Mouse (Mus musculus) heart, embryonic 12.5 days (tissue): ENCODE results near the gene Men1. TPM values are rescaled to one million over a fixed set of nuclear protein-coding genes. Genes with fewer than 3 reads are reported as not detected.
"Not testable (repeated sequence)": the region's sequence is repeated elsewhere in the genome, so short reads cannot be mapped to it uniquely, and the experiment has no call there.

Experiments used
- ATAC-seq: fragments of 200-750 bp; cut with Nextera tagmentation; 2 replicates; pipeline ENCODE4 v1.8.0; 2017; ENCODE audit warnings: moderate TSS enrichment, moderate library complexity; ENCODE audit not compliant: insufficient number of reproducible peaks, low FRiP score
- H3K27ac ChIP-seq: fragments of 300-500 bp; sonication (generic); 2 replicates; pipeline ENCODE4 v1.5.1; 2016; ENCODE audit warnings: mild to moderate bottlenecking, moderate library complexity; ENCODE audit not compliant: poor library complexity, severe bottlenecking
- H3K27me3 ChIP-seq: fragments of 300-500 bp; sonication (generic); replicated peaks from 2 replicates; pipeline ENCODE4 v1.6.1; 2016; ENCODE audit warnings: mild to moderate bottlenecking, moderate library complexity
- H3K36me3 ChIP-seq: fragments of 300-500 bp; sonication (generic); 2 replicates; pipeline ENCODE4 v1.6.1; 2016; ENCODE audit warnings: mild to moderate bottlenecking, moderate library complexity
- H3K4me1 ChIP-seq: fragments of 300-500 bp; sonication (generic); replicated peaks from 2 replicates; pipeline ENCODE4 v1.6.1; 2016; ENCODE audit warnings: mild to moderate bottlenecking
- H3K4me2 ChIP-seq: fragments of 300-500 bp; sonication (generic); 2 replicates; pipeline ENCODE4 v1.6.1; 2016; ENCODE audit warnings: mild to moderate bottlenecking, moderate library complexity
- H3K4me3 ChIP-seq: fragments of 300-500 bp; sonication (generic); 2 replicates; pipeline ENCODE4 v1.5.1; 2016; ENCODE audit warnings: mild to moderate bottlenecking
- H3K9ac ChIP-seq: fragments of 300-500 bp; sonication (generic); 2 replicates; pipeline ENCODE4 v1.6.1; 2016; ENCODE audit warnings: mild to moderate bottlenecking, moderate library complexity
- H3K9me3 ChIP-seq: fragments of 300-500 bp; sonication (generic); replicated peaks from 2 replicates; pipeline ENCODE4 v1.6.1; 2016; ENCODE audit warnings: mild to moderate bottlenecking, moderate library complexity
- WGBS: fragments of 180-500 bp; shearing (Covaris S2); methylation state at CpG from one replicate; pipeline ENCODE4 v1.1.7; 2016; 5-methylcytosine and 5-hydroxymethylcytosine counted together
- polyA plus RNA-seq: library from polyadenylated mRNA; unstranded; fragments of >200 nt; fragmentation: Nextera tagmentation; extraction: Ambion mirVana; gene quantifications from 2 replicates; pipeline ENCODE4 v1.2.1, GENCODE M21; 2016

Gene Men1
- 48.7 and 52.1 TPM in 2 replicates for polyA plus RNA-seq

DNA sequence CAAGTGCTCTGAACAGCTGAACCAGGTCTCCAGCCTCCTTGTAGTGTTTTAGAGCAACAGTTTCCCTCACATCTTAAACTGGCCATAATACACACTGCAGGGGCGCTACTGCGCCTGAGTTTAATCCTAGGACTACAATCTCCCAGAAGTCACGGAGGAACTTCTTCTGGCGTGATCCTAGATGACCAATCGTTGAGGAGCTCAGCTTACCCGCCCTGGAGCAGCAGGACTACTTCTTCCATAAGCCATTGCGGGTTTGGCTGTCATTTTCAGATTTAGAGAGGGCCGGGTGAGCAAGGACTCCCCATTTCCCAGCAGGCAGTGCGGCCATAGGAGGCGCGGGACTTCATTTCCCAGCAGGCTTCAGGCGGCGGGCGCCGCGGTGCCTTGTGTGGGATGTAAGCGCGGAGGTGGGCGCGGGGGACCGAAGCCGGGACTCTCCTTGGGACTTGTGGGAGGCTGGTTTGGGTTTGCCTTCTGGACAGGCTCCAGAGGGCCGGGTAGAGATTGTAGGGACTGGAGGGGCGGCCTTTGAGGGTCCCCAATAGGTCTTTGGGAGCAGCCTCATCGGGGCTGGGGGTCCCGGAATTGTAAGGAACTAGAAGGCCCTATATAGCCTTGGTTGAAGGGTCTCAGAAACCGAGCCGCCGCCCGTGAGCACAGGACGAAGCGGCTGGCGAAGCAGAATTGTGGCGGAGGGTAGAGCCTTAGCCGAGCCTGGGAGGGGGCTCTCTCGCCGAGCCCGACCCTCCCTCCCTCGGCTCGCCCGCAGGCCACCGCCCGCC lies at the start of gene Men1:
Gene Men1 (plus strand): TSS at position 307 of the 785 bp plus-strand sequence.
- Histone ChIP-seq H3K4me3 (peak within 1 kb of the TSS; percentile 87), H3K36me3 (peaks cover 33% of the 10 kb centered on the region), H3K4me1 (peaks cover 33% of the 10 kb centered on the region), H3K27ac (peak within 1 kb of the TSS; percentile 68), H3K9ac (peak within 1 kb of the TSS; percentile 94), H3K9me3 (no peaks in the 10 kb centered on the region), H3K4me2 (peak within 1 kb of the TSS; percentile 96), H3K27me3 (no peaks in the 10 kb centered on the region)
- WGBS: 1% methylated on average over 43 of the region's 43 CpGs
- ATAC-seq: peak; percentile 87

DNA sequence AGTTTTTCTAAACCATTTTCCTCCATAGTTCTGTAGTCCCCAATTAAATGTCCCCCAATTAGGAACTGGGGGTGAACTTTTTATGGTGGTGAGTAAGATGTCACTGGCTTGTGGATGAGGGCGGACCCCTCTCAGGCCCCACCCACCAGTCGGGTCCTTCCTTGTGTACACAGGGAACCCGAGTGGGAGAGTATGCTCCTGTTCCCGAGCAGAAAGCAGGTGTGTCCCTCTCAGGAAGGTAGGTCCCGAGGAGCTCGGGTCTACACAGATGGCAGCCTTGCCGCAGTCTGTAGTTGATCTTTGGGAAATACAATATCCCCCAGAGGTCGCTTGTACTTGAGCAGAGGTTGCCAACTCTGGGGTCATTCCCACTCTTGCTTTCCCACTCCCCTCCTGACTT lies 49.6 kb upstream of the Men1 start:
- peak overlapping the region; percentile 54 for H3K4me2 ChIP-seq
- peak; percentile 39; the same call in 1 of the 2 replicates for ATAC-seq
- WGBS: 48% methylated on average over 8 of the region's 8 CpGs
- H3K4me3 ChIP-seq: peak overlapping the region; percentile 15
- peak overlapping the region; percentile 92 for H3K27ac ChIP-seq
- peaks cover 52% of the 10 kb centered on the region for H3K36me3 ChIP-seq
- H3K4me1 ChIP-seq: peaks cover 92% of the 10 kb centered on the region
- no peaks in the 10 kb centered on the region for H3K27me3 ChIP-seq
- no peaks in the 10 kb centered on the region for H3K9me3 ChIP-seq
- peak overlapping the region; percentile 50; the same call in 1 of the 2 replicates for H3K9ac ChIP-seq

DNA sequence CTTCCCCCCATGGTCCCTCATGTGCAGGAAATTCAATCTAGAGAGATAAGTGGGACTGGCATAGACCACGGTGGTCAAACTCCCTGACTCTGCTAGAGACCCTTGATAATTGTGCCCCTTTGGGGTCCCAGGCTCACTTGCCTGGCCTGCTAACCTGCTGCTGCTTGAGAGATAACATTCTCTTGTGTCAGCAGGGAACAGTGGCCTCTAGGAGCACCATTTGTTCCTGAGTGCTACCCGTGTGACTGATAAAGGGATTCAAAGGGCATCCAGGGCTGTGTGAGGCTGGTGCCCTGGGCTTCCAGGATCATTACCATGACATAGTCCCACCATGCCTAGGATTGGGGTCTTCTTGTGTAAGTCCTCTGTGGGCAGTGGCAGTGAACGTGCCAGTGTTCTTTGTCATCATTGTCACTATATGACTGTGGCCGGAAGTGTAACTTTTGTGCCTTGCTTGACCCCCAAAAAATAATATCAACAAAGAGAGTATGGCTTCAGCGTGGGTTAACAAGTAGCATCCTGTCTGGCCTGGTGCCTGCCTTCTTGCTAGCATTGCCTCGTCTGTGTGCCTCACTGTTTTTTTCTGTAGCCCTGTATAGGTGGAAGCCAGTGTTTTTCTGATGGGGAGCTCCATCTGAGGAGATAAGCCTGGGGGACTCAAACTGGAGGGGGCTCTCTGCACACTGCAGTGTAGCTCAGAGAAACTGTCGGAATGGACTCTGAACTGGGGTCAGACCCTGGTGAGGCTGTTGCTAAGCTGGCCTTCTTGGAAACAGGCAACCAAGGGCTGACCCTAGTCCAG lies 48.9 kb upstream of the Men1 start:
- 23% methylated on average over 7 of the region's 7 CpGs for WGBS
- Histone ChIP-seq H3K4me1 (peaks cover 88% of the 10 kb centered on the region), H3K4me2 (peak overlapping the region; percentile 54), H3K36me3 (peaks cover 54% of the 10 kb centered on the region), H3K9me3 (no peaks in the 10 kb centered on the region), H3K4me3 (peak overlapping the region; percentile 9; the same call in 1 of the 2 replicates), H3K9ac (peak overlapping the region; percentile 50), H3K27ac (peak overlapping the region; percentile 92), H3K27me3 (no peaks in the 10 kb centered on the region)
- ATAC-seq: peak; percentile 64

- Histone ChIP-seq H3K4me1 (peaks cover 88% of the 10 kb centered on the region), H3K9me3 (no peaks in the 10 kb centered on the region), H3K4me2 (peak overlapping the region; percentile 54), H3K27ac (peak overlapping the region; percentile 92), H3K27me3 (no peaks in the 10 kb centered on the region), H3K36me3 (peaks cover 48% of the 10 kb centered on the region), H3K9ac (peak overlapping the region; percentile 50), H3K4me3 (no peak overlapping the region)
- WGBS: 66% methylated on average over 19 of the region's 19 CpGs
- ATAC-seq: 0 out of 2 replicates have a peak, but pooled peaks have one; percentile 3
Observed at GRCm38 (mm10) chr19:6286434-6287401, 48.1 kb upstream of the Men1 start.

GRCm38 (mm10) chr19:6288236-6288894 lies 46.4 kb upstream of the Men1 start:
- Histone ChIP-seq H3K9me3 (no peaks in the 10 kb centered on the region), H3K4me2 (peak overlapping the region; percentile 8), H3K36me3 (peaks cover 39% of the 10 kb centered on the region), H3K9ac (no peak overlapping the region), H3K27ac (peak overlapping the region; percentile 29; the same call in 1 of the 2 replicates), H3K27me3 (no peaks in the 10 kb centered on the region), H3K4me3 (no peak overlapping the region), H3K4me1 (peaks cover 85% of the 10 kb centered on the region)
- WGBS: 65% methylated on average over 13 of the region's 13 CpGs
- ATAC-seq: no peak

DNA sequence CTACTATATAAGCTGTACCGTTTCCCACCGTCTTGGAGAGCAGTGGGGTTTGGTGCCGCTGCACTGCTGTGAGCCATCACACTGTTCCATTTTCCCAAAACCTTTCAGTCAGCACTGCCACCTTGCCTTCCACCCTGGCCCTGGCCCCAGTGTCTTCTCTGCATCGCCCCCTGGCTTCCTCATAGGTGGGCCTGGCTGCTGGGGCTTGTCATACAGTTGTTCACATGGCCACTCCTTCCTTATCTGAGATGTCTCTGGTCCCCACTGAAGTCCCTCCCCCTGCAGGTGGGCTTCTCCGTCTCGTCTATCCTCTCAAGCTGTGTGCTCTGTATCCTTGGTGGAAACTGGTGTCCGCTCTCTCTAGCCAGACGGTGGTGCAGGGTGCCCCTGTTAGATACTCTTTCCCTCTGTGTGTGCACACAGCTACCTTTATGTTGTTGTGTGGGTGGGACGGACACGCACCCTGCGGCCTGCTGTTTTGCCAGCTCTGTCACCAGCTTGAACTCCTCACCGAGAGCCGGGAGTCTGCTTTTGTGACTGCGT lies 45.0 kb upstream of the Men1 start:
- 85% methylated on average over 14 of the region's 14 CpGs for WGBS
- ATAC-seq: no peak
- Histone ChIP-seq H3K4me3 (no peak overlapping the region), H3K36me3 (peaks cover 48% of the 10 kb centered on the region), H3K27me3 (no peaks in the 10 kb centered on the region), H3K4me1 (peaks cover 71% of the 10 kb centered on the region), H3K9ac (no peak overlapping the region), H3K27ac (no peak overlapping the region), H3K4me2 (no peak overlapping the region), H3K9me3 (no peaks in the 10 kb centered on the region)

DNA sequence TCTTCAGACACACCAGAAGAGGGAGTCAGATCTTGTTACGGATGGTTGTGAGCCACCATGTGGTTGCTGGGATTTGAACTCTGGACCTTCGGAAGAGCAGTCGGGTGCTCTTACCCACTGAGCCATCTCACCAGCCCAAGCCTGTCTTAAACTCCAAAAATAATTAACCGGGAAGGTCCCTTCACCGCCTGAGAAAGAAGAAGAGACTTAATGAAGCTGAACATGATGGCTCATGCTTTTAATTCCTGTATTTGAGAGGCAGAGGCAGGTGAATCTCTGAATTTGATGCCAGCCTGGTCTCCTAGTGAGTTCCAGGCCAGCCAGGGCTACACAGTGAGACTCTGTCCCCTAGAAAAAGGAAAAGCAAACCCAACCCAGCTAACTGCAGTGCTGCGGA lies 44.1 kb upstream of the Men1 start:
- ATAC-seq, H3K9me3 ChIP-seq, H3K4me3 ChIP-seq, H3K27me3 ChIP-seq: not testable (repeated sequence)
- H3K9ac ChIP-seq: peak overlapping the region; percentile 48; the same call in 1 of the 2 replicates
- H3K4me1 ChIP-seq: peaks cover 62% of the 10 kb centered on the region
- H3K27ac ChIP-seq: peak overlapping the region; percentile 77
- peaks cover 57% of the 10 kb centered on the region for H3K36me3 ChIP-seq
- WGBS: 82% methylated on average over 5 of the region's 6 CpGs
- peak overlapping the region; percentile 24 for H3K4me2 ChIP-seq

DNA sequence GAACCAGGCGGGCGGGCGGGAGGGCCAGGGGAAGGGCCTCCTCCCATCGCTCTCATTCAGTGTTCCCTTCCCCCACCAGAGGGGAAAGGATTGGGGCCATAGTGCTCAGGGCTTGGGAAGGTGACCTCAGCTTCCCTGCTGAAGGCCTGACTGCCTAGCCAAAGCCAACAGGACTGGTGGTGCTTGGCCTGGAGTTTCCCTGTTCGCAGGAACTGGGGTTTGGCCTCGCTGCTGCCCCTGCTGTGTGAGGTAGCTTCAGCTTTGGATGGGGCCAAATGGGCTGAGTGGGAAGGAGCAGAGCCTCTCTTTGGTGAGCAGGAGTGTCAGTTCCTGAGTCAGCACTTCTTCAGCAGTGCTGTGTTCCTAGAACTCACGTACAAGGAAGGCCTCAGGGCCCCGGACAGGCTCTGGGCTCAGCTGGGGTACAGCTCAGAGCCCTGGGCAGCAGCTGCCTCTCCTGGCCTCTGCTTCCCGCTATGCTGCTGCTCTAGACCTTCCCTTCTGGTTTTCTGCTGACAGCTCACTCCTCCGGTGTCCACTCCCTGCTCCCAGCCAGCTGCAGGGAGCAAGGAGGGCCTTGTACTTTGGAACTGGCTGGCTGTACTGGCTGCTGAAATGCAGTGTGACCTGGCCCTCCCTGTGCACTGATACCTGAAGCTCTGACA lies 43.5 kb upstream of the Men1 start:
- Histone ChIP-seq H3K4me3 (no peak overlapping the region), H3K27me3 (no peaks in the 10 kb centered on the region), H3K4me2 (peak overlapping the region; percentile 24), H3K27ac (peak overlapping the region; percentile 77), H3K4me1 (peaks cover 56% of the 10 kb centered on the region), H3K9me3 (no peaks in the 10 kb centered on the region), H3K9ac (peak overlapping the region; percentile 48; the same call in 1 of the 2 replicates), H3K36me3 (peaks cover 63% of the 10 kb centered on the region)
- 59% methylated on average over 10 of the region's 10 CpGs for WGBS
- ATAC-seq: peak; percentile 70

DNA sequence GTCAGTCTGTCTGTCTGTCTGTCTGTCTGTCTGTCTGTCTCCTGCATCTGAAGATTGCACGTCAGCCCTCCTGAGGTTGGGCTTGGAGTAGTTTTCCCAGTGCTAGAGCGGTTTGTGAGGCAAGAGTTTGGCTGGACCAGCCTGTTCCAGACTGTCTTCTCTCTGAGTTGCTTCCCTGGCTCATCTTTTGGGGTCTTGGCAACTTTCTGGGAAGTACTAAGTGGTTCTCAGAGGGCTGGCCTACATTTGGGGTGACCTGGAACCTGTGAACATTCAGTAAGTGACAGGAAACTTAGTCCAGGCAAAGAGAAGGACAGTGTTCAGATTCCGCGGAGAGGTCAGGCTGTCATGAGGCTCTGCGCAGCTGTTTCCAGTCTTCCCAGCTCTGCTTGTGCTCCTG lies 42.5 kb upstream of the Men1 start:
- H3K9me3 ChIP-seq: no peaks in the 10 kb centered on the region
- H3K36me3 ChIP-seq: peaks cover 66% of the 10 kb centered on the region
- H3K4me2 ChIP-seq: no peak overlapping the region
- H3K27me3 ChIP-seq: no peaks in the 10 kb centered on the region
- WGBS: 82% methylated on average over 5 of the region's 5 CpGs
- H3K27ac ChIP-seq: no peak overlapping the region
- no peak overlapping the region for H3K4me3 ChIP-seq
- no peak for ATAC-seq
- H3K9ac ChIP-seq: no peak overlapping the region
- H3K4me1 ChIP-seq: peaks cover 46% of the 10 kb centered on the region
